Mouse (Mus musculus): Measurements from ENCODE around the gene Cyp2c70. TPM values are rescaled to one million over a fixed set of nuclear protein-coding genes. Genes with fewer than 3 reads are reported as not detected.
A peak's percentile ranks its signal among the peaks of the same experiment; 100 is the strongest.
"Not testable (repeated sequence)": the region's sequence is repeated elsewhere in the genome, so short reads cannot be mapped to it uniquely, and the experiment has no call there.

The Cyp2c70 gene
- polyA plus RNA-seq (2015; fragmentation: Nextera tagmentation; extraction: Ambion mirVana): 3.4 and 4.0 TPM in 2 replicates

- WGBS: 50% methylated on average over 5 of the region's 5 CpGs
- Histone ChIP-seq H3K4me1 (replicated peaks) (no peaks in the 10 kb centered on the region), H3K4me2 (replicated peaks) (no peak within 1 kb of the TSS), H3K9ac (no peak within 1 kb of the TSS), H3K27me3 (replicated peaks) (no peaks in the 10 kb centered on the region), H3K27ac (no peak within 1 kb of the TSS), H3K36me3 (no peaks in the 10 kb centered on the region), H3K4me3 (replicated peaks) (no peak within 1 kb of the TSS), H3K9me3 (no peaks in the 10 kb centered on the region)
- peak; percentile 79 for ATAC-seq
Observed at GRCm38 (mm10) chr19:40187160-40187559, at the start of gene Cyp2c70. Gene Cyp2c70 (minus strand): TSS chr19:40187333.

DNA sequence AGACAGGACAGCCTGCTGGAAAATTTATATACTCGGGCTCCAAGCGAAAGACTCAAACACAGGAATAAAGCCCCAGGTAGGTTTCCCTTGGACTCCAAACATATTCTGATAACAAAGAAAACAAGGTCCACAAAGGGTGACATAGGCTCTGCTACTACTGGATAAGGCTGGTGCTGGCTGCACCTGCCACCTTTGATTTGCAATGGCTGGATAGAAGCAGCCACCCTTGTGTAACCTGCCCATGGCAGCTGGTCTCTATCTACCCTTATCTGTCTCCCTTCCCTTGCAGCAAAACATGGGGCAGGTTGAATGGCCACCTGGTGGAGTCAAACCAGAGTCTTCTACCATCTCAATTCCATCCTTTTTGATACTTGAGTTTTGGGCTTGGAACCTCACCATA is 45.4 kb upstream of the Cyp2c70 start:
- 92% methylated on average over 2 of the region's 2 CpGs for WGBS

GRCm38 (mm10) chr19:40231825-40232541 is 44.9 kb upstream of the Cyp2c70 start:
- no peak overlapping the region for H3K4me3 ChIP-seq (replicated peaks)
- peak; percentile 71 for ATAC-seq
- no peaks in the 10 kb centered on the region for H3K9me3 ChIP-seq
- H3K27me3 ChIP-seq (replicated peaks): no peaks in the 10 kb centered on the region
- H3K9ac ChIP-seq: no peak overlapping the region
- 69% methylated on average over 7 of the region's 7 CpGs for WGBS
- H3K36me3 ChIP-seq: no peaks in the 10 kb centered on the region
- H3K4me1 ChIP-seq (replicated peaks): no peaks in the 10 kb centered on the region
- H3K4me2 ChIP-seq (replicated peaks): no peak overlapping the region
- no peak overlapping the region for H3K27ac ChIP-seq

More for the DNA sequence above, 45.4 kb upstream of the Cyp2c70 start:
- Histone ChIP-seq H3K27me3 (replicated peaks) (no peaks in the 10 kb centered on the region), H3K4me3 (replicated peaks) (no peak overlapping the region), H3K36me3 (no peaks in the 10 kb centered on the region), H3K27ac (no peak overlapping the region), H3K9ac (no peak overlapping the region), H3K4me1 (replicated peaks) (no peaks in the 10 kb centered on the region), H3K4me2 (replicated peaks) (no peak overlapping the region), H3K9me3 (no peaks in the 10 kb centered on the region)
- peak; percentile 78; the same call in 1 of the 2 replicates for ATAC-seq

DNA sequence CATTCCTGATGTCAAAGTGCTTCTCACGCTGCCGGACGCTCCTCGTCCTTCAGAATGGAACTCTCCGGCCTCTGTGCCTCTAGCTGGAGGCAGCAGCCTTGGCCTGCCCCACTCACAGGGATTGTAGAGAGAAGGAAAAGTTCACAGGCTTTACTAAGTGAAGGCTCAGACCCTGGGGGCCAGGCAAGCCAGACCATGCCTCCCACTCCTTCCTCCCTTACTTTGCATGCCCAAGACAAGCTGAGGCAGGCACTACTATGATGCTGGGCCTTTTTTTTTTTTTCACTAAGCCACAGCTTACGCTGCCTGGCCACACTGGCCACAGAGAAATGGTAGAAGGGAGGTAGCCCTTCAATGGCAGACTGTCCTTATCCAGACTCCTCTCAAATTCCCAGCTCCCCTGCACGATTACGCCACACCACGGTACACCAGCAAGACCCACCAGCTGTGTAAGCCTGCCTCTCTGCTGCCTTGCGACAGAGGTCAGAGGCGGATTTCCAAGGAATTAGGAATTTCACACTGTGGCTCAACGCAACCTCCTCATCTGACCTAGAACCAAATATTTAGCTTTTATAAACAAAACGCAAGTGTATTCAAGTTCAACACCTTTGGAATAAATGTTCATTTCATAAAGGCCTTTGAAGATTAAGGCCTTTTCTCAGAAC is 44.1 kb upstream of the Cyp2c70 start:
- 85% methylated on average over 13 of the region's 13 CpGs for WGBS
- Histone ChIP-seq H3K4me2 (replicated peaks) (no peak overlapping the region), H3K27ac (no peak overlapping the region), H3K36me3 (no peaks in the 10 kb centered on the region), H3K27me3 (replicated peaks) (no peaks in the 10 kb centered on the region), H3K4me3 (replicated peaks) (no peak overlapping the region), H3K4me1 (replicated peaks) (no peaks in the 10 kb centered on the region), H3K9ac (no peak overlapping the region), H3K9me3 (no peaks in the 10 kb centered on the region)
- no peak for ATAC-seq

DNA sequence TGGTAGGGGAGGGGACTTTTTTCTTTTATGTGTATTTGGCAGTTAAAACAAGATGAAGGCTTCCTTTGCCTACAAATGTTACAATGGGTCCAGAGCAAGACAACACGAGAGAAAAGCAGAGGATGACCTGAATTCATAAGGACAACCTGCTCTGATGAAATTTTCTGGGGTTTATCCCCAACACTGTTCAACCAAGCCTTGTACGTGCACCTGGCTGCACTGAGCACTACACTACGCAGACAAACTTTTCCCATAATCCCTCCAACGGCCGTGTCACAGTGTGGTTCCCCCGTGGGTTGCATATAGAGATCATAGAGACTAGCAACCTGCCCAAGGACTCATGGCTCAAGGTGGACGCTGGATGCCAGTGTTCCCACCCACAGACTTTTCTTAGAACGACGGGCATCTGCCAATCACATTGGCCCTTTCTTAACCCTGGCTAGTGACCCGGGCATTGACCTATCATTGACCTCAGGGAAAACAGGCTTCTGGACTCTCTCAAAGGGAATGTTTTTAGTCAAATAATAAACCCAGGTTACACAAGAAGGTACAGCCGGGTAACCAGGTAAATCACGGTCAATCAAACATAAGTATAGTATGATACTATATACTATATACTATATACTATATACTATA is 39.5 kb upstream of the Cyp2c70 start:
- Histone ChIP-seq H3K36me3 (no peaks in the 10 kb centered on the region), H3K27me3 (replicated peaks) (no peaks in the 10 kb centered on the region), H3K9ac (no peak overlapping the region), H3K9me3 (no peaks in the 10 kb centered on the region), H3K4me1 (replicated peaks) (no peaks in the 10 kb centered on the region), H3K4me3 (replicated peaks) (no peak overlapping the region), H3K27ac (no peak overlapping the region), H3K4me2 (replicated peaks) (no peak overlapping the region)
- ATAC-seq: no peak
- WGBS: 82% methylated on average over 12 of the region's 12 CpGs

DNA sequence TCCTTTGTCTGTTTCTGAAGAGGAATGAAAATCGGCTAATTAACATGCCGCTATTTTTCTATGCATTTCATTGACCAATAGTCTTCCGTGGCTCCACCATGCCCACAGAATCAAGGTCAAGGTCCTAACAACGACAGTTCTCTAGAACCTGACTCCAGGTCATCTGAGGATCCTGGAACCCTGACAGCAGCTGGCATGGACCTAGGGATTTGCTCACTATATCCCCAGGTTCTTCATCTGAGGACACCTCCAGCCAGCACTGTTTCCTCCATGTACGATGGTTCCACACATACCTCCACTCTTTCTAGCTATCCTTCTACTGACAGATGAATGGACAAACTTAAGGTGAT is 38.6 kb upstream of the Cyp2c70 start:
- no peaks in the 10 kb centered on the region for H3K9me3 ChIP-seq
- no peak overlapping the region for H3K9ac ChIP-seq
- no peak overlapping the region for H3K4me2 ChIP-seq (replicated peaks)
- ATAC-seq: no peak
- 64% methylated on average over 5 of the region's 5 CpGs for WGBS
- no peaks in the 10 kb centered on the region for H3K4me1 ChIP-seq (replicated peaks)
- H3K4me3 ChIP-seq (replicated peaks): no peak overlapping the region
- no peaks in the 10 kb centered on the region for H3K36me3 ChIP-seq
- H3K27ac ChIP-seq: no peak overlapping the region
- H3K27me3 ChIP-seq (replicated peaks): no peaks in the 10 kb centered on the region

GRCm38 (mm10) chr19:40225102-40225760 is 38.1 kb upstream of the Cyp2c70 start:
- H3K9ac ChIP-seq: no peak overlapping the region
- H3K27me3 ChIP-seq (replicated peaks): no peaks in the 10 kb centered on the region
- H3K4me3 ChIP-seq (replicated peaks): no peak overlapping the region
- H3K4me2 ChIP-seq (replicated peaks): no peak overlapping the region
- peak; percentile 64; the same call in 1 of the 2 replicates for ATAC-seq
- no peaks in the 10 kb centered on the region for H3K9me3 ChIP-seq
- H3K36me3 ChIP-seq: no peaks in the 10 kb centered on the region
- H3K4me1 ChIP-seq (replicated peaks): no peaks in the 10 kb centered on the region
- H3K27ac ChIP-seq: no peak overlapping the region
- 66% methylated on average over 5 of the region's 5 CpGs for WGBS

- H3K27me3 ChIP-seq (replicated peaks); H3K4me1 ChIP-seq (replicated peaks); H3K27ac ChIP-seq; H3K9ac ChIP-seq; H3K36me3 ChIP-seq; ATAC-seq; H3K4me3 ChIP-seq (replicated peaks); H3K9me3 ChIP-seq; H3K4me2 ChIP-seq (replicated peaks): not testable (repeated sequence)
- 92% methylated on average over 9 of the region's 9 CpGs for WGBS
Observed at GRCm38 (mm10) chr19:40222307-40222706, 35.2 kb upstream of the Cyp2c70 start.

- 66% methylated on average over 5 of the region's 5 CpGs for WGBS
Observed at GRCm38 (mm10) chr19:40220878-40221277, 33.7 kb upstream of the Cyp2c70 start.

DNA sequence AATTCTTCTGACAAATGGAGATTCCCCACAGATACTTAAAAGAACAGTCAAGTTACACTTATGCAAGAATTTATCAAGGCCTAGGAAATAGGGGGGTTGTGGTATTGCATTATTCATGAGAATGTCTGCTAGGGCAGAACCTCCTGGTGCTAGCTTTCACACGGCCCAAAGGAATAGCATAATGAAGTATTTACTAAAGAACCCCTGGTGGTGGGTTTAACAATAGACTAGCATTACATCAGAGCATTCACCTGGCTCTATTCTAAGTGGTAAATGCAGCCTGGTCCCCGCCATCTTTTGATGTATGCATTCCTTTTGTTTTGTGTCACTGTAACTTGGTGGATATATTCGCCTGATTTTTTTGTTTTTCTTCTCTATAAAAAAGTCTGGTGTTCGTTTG is 15.8 kb upstream of the Cyp2c70 start:
- not testable (repeated sequence) for ATAC-seq; H3K9ac ChIP-seq; H3K27me3 ChIP-seq (replicated peaks); H3K36me3 ChIP-seq; H3K4me3 ChIP-seq (replicated peaks); H3K9me3 ChIP-seq; H3K4me1 ChIP-seq (replicated peaks); H3K4me2 ChIP-seq (replicated peaks); H3K27ac ChIP-seq
- WGBS: 65% methylated on average over 4 of the region's 4 CpGs

More at GRCm38 (mm10) chr19:40220878-40221277, 33.7 kb upstream of the Cyp2c70 start:
- H3K9me3 ChIP-seq: no peaks in the 10 kb centered on the region
- no peak for ATAC-seq
- H3K4me1 ChIP-seq (replicated peaks): no peaks in the 10 kb centered on the region
- no peak overlapping the region for H3K27ac ChIP-seq
- H3K36me3 ChIP-seq: no peaks in the 10 kb centered on the region
- H3K4me3 ChIP-seq (replicated peaks): no peak overlapping the region
- no peak overlapping the region for H3K9ac ChIP-seq
- H3K27me3 ChIP-seq (replicated peaks): no peaks in the 10 kb centered on the region
- H3K4me2 ChIP-seq (replicated peaks): no peak overlapping the region

DNA sequence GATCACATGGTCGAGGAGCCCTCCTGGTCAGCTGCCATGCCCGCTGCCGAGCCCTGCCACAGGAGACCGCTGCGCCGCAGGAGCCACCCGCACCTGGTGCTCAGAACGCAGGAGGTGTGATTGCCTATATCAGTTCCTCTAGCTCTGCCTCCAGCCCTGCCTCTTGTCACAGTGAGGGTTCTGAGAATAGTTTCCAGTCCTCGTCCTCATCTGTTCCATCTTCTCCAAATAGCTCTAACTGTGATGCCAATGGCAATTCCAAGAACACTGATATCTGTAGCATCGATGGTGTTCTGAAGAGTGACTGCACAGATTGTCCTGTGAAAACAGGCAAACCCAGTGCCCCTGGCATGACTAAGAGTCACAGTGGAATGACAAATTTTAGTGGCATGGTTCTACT is 3.5 kb upstream of the Cyp2c70 start:
- Histone ChIP-seq H3K9me3 (no peaks in the 10 kb centered on the region), H3K27me3 (replicated peaks) (no peaks in the 10 kb centered on the region), H3K36me3 (no peaks in the 10 kb centered on the region), H3K4me3 (replicated peaks) (no peak overlapping the region), H3K4me1 (replicated peaks) (no peaks in the 10 kb centered on the region), H3K27ac (no peak overlapping the region), H3K9ac (no peak overlapping the region), H3K4me2 (replicated peaks) (no peak overlapping the region)
- ATAC-seq: no peak
- 88% methylated on average over 10 of the region's 10 CpGs for WGBS

- no peaks in the 10 kb centered on the region for H3K27me3 ChIP-seq (replicated peaks)
- no peak overlapping the region for H3K4me3 ChIP-seq (replicated peaks)
- no peaks in the 10 kb centered on the region for H3K36me3 ChIP-seq
- no peak overlapping the region for H3K9ac ChIP-seq
- H3K9me3 ChIP-seq: no peaks in the 10 kb centered on the region
- ATAC-seq: no peak
- H3K4me2 ChIP-seq (replicated peaks): no peak overlapping the region
- 92% methylated on average over 5 of the region's 5 CpGs for whole genome bisulfite sequencing
- no peak overlapping the region for H3K27ac ChIP-seq
- H3K4me1 ChIP-seq (replicated peaks): no peaks in the 10 kb centered on the region
Observed at GRCm38 (mm10) chr19:40183600-40183999, 3.5 kb downstream of the Cyp2c70 start.

Data from intestine, embryonic 15.5 days (tissue).